Mouse (Mus musculus): ENCODE measurements at regions not wholly inside any gene's neighbourhood (a gene's known extent, or its start where the extent isn't known, plus 50 kb on each side); places are given as distances from the start of the nearest gene placed in this dataset.

DNA sequence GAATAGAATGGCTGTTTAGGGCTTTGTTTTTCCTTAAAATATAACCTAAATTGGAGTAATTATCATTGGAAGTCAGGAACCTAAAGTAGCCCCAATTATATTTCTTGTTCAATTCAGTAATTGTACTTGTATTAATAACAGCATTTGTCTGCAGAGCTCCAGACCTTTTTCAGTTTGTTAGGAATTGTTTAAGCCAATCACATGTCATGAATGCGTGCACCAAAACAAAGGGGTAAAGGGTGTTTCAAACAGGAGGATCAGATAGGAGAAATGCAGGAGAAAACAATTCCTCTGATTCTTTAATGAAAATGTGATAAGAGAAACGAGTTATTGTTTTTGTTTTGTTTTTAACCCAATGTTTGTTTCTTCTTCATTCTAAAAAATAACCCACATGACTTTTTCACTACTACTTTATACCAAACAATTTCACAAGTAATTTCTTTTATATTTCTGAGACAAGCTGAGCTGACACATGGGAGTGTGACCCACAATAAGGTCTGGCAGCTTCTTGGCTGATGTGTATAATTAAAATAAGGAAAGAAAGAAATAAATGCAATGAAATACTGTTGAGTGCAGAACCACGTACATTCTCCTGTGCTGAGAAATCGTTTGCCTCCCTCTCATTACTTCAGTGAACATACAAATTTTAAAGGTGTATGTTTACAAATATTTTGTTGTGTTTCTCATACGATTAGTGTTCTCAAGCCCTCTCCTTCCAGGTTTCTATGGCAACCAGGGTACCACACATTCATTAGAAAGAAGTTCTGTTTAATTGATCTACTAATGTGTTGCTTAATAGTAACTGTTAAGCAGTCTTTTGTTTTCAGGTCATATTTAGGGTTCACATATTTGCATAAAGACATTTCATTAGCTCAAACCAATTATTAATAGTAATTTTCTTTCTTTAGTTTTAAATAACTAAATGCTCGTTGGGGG lies 397.7 kb downstream of the Isl1 start:
- no peaks in the 10 kb centered on the region for H3K36me3 ChIP-seq (ENCODE audit: control insufficient read depth, insufficient read depth, low read length)
- no peak for ATAC-seq
- no peaks in the 10 kb centered on the region for H3K27me3 ChIP-seq (replicated peaks; ENCODE audit: control insufficient read depth, insufficient read depth, low read length)
- no peak overlapping the region for H3K27ac ChIP-seq (ENCODE audit: low read length)
- H3K4me1 ChIP-seq (ENCODE audit: control insufficient read depth, insufficient read depth, low read length): no peaks in the 10 kb centered on the region
- no peak overlapping the region for H3K9ac ChIP-seq (ENCODE audit: low read depth, low read length)
- WGBS: 72% methylated on average over 6 of the region's 6 CpGs
- no peak overlapping the region for H3K4me3 ChIP-seq (ENCODE audit: low read length)
- H3K4me2 ChIP-seq (ENCODE audit: low read depth, low read length): no peak overlapping the region
- no peaks in the 10 kb centered on the region for H3K9me3 ChIP-seq (ENCODE audit: control insufficient read depth, low read length)

DNA sequence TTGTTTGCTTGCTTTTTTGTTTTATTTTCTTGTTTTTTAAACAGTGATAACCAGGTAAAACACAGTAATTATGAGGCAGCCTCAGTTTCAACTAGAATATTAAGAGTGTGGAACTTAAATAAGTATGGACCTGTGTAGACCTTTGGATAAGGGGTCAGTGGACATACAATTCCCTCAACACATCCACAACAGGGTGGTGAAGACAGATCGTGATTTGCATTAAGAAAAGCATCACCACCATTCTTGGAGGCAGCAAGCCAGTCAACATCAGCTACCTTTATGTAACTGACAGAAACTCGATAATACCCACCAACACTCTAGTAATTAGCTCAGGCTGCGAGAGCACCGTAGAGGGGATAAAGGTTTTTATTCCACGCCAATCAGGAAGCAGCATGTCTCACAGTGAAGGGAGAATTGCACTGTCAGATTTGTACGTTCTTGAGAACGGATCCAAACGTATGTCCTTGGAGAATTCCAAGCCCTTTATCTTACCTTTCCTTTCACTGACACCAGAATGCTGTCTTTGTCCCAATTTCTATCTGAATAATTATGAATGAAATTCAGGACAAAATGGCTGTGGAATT lies 398.5 kb downstream of the Isl1 start:
- Histone ChIP-seq H3K4me1 (ENCODE audit: control insufficient read depth, insufficient read depth, low read length) (no peaks in the 10 kb centered on the region), H3K27me3 (replicated peaks; ENCODE audit: control insufficient read depth, insufficient read depth, low read length) (no peaks in the 10 kb centered on the region), H3K4me2 (ENCODE audit: low read depth, low read length) (no peak overlapping the region), H3K27ac (ENCODE audit: low read length) (no peak overlapping the region), H3K36me3 (ENCODE audit: control insufficient read depth, insufficient read depth, low read length) (no peaks in the 10 kb centered on the region), H3K4me3 (ENCODE audit: low read length) (no peak overlapping the region), H3K9me3 (ENCODE audit: control insufficient read depth, low read length) (no peaks in the 10 kb centered on the region), H3K9ac (ENCODE audit: low read depth, low read length) (no peak overlapping the region)
- 74% methylated on average over 8 of the region's 8 CpGs for WGBS
- no peak for ATAC-seq

DNA sequence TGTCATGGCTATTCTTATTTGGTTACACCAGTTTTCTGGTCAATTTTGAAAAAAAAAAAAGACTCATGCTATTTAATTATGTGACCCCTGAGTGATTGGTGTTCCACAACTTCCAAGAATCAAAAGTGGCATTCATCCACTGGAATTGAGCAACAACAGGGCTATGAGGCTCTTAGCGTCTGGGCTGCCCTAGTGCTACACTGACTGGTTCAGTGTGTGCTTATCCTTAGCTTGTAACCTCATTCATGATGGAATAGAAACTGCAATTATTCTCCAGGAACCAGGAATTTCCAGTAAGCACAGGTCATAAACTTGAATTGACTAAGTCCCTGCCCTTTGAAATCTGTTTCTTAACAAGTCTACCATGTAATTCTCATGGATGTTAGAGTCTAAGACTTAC lies 428.9 kb downstream of the Isl1 start:
- Histone ChIP-seq H3K4me1 (ENCODE audit: control insufficient read depth, insufficient read depth, low read length) (no peaks in the 10 kb centered on the region), H3K4me3 (ENCODE audit: low read length) (no peak overlapping the region), H3K9me3 (ENCODE audit: control insufficient read depth, low read length) (no peaks in the 10 kb centered on the region), H3K4me2 (ENCODE audit: low read depth, low read length) (no peak overlapping the region), H3K27me3 (replicated peaks; ENCODE audit: control insufficient read depth, insufficient read depth, low read length) (no peaks in the 10 kb centered on the region), H3K27ac (ENCODE audit: low read length) (no peak overlapping the region), H3K36me3 (ENCODE audit: control insufficient read depth, insufficient read depth, low read length) (no peaks in the 10 kb centered on the region), H3K9ac (ENCODE audit: low read depth, low read length) (no peak overlapping the region)
- no peak for ATAC-seq
- WGBS: 68% methylated on average over 1 of the region's 1 CpGs

- Histone ChIP-seq H3K36me3 (ENCODE audit: control insufficient read depth, insufficient read depth, low read length) (no peaks in the 10 kb centered on the region), H3K9me3 (ENCODE audit: control insufficient read depth, low read length) (no peaks in the 10 kb centered on the region), H3K27ac (ENCODE audit: low read length) (no peak overlapping the region), H3K27me3 (replicated peaks; ENCODE audit: control insufficient read depth, insufficient read depth, low read length) (no peaks in the 10 kb centered on the region), H3K4me1 (ENCODE audit: control insufficient read depth, insufficient read depth, low read length) (no peaks in the 10 kb centered on the region), H3K4me2 (ENCODE audit: low read depth, low read length) (no peak overlapping the region), H3K4me3 (ENCODE audit: low read length) (no peak overlapping the region), H3K9ac (ENCODE audit: low read depth, low read length) (no peak overlapping the region)
- WGBS: 28% methylated on average over 3 of the region's 3 CpGs
- no peak for ATAC-seq
Measured at GRCm38 (mm10) chr13:115860480-115860879, 449.0 kb downstream of the Isl1 start.

DNA sequence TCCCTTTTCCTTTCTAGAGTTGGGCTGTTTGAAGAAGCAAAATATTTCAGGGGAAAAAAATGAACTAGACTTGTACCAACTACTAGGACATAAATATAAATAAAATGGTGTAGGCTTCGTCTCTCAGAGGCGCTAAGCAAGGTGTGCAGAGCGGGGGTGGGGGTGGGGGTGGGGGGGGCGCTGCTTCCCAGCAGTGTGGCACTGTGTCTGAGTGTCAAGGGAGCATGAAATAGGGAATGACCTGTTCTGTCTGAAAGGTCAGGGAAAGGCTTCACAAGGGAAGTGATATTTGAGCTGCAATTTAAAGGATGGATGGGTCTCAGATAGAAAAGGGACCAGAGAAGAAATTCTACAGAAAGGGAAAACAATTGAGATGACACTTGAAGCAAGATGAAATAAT lies 452.9 kb downstream of the Isl1 start:
- whole genome bisulfite sequencing: 76% methylated on average over 4 of the region's 4 CpGs
- no peak for ATAC-seq
- H3K4me2 ChIP-seq (ENCODE audit: low read depth, low read length): no peak overlapping the region

DNA sequence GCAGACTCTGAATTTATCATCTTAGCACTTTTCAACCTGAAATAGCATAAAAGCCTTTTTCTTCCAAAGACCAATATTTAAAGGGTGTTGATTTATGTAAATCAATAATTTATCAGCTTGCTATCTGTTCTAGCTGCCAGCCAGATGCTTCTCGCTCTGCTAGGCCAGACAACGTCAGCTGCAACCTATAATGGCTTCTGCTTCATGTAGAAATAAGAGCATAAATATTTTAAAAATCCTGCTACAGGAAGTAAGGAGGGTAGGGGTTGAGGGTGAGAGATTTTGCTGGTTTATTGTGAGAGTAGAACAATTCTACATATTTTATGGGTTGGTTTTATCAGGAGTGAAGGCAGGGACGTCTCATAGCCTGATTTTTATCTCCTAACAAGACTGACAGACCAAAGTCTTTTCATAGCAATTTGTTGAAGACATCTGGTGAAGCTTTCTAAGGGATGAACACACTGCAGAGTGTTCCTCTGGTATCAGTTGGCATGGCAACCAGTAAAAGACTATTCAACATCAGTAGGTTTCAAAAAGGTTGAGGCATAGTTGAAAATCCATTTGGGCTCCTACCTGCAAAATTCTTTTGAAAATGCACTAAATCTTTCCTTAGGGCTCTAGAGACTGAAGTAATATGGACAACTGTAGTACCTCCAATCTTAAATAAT lies 456.7 kb downstream of the Isl1 start:
- Histone ChIP-seq H3K9me3 (ENCODE audit: control insufficient read depth, low read length) (no peaks in the 10 kb centered on the region), H3K4me2 (ENCODE audit: low read depth, low read length) (no peak overlapping the region), H3K27ac (ENCODE audit: low read length) (no peak overlapping the region), H3K27me3 (replicated peaks; ENCODE audit: control insufficient read depth, insufficient read depth, low read length) (no peaks in the 10 kb centered on the region), H3K9ac (ENCODE audit: low read depth, low read length) (no peak overlapping the region), H3K4me3 (ENCODE audit: low read length) (no peak overlapping the region), H3K4me1 (ENCODE audit: control insufficient read depth, insufficient read depth, low read length) (no peaks in the 10 kb centered on the region), H3K36me3 (ENCODE audit: control insufficient read depth, insufficient read depth, low read length) (no peaks in the 10 kb centered on the region)
- 32% methylated on average over 3 of the region's 3 CpGs for WGBS
- no peak for ATAC-seq

More for the DNA sequence above, 452.9 kb downstream of the Isl1 start:
- H3K4me3 ChIP-seq (ENCODE audit: low read length): no peak overlapping the region
- no peaks in the 10 kb centered on the region for H3K27me3 ChIP-seq (replicated peaks; ENCODE audit: control insufficient read depth, insufficient read depth, low read length)
- no peak overlapping the region for H3K9ac ChIP-seq (ENCODE audit: low read depth, low read length)
- H3K9me3 ChIP-seq (ENCODE audit: control insufficient read depth, low read length): no peaks in the 10 kb centered on the region
- H3K4me1 ChIP-seq (ENCODE audit: control insufficient read depth, insufficient read depth, low read length): no peaks in the 10 kb centered on the region
- no peak overlapping the region for H3K27ac ChIP-seq (ENCODE audit: low read length)
- no peaks in the 10 kb centered on the region for H3K36me3 ChIP-seq (ENCODE audit: control insufficient read depth, insufficient read depth, low read length)

DNA sequence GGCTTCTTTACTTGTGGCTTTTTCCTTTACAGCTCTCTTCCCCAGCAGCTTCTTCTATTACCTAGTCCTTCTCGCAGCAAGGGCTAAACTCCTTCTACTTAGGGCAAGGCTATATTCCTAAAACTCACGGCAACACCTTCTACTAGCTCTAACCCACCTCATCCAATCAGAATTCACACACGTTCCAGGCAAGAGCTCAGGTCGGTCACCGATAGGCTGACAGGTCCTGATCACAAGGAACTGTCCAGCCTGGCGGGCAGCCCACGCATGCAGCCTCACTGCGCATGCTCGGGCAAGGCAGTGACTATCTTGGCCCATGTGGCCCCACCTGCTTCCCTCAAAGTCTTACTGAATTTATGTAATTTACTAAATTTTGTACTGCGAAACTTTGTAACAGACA lies 466.4 kb downstream of the Isl1 start:
- no peak for ATAC-seq
- H3K27ac ChIP-seq (ENCODE audit: low read length): no peak overlapping the region
- H3K4me3 ChIP-seq (ENCODE audit: low read length): no peak overlapping the region
- no peak overlapping the region for H3K9ac ChIP-seq (ENCODE audit: low read depth, low read length)
- H3K4me1 ChIP-seq (ENCODE audit: control insufficient read depth, insufficient read depth, low read length): no peaks in the 10 kb centered on the region
- 62% methylated on average over 10 of the region's 10 CpGs for WGBS
- H3K36me3 ChIP-seq (ENCODE audit: control insufficient read depth, insufficient read depth, low read length): no peaks in the 10 kb centered on the region
- no peaks in the 10 kb centered on the region for H3K27me3 ChIP-seq (replicated peaks; ENCODE audit: control insufficient read depth, insufficient read depth, low read length)
- no peak overlapping the region for H3K4me2 ChIP-seq (ENCODE audit: low read depth, low read length)
- no peaks in the 10 kb centered on the region for H3K9me3 ChIP-seq (ENCODE audit: control insufficient read depth, low read length)

- Histone ChIP-seq H3K27ac (ENCODE audit: low read length) (no peak overlapping the region), H3K9ac (ENCODE audit: low read depth, low read length) (no peak overlapping the region), H3K4me1 (ENCODE audit: control insufficient read depth, insufficient read depth, low read length) (no peaks in the 10 kb centered on the region), H3K9me3 (ENCODE audit: control insufficient read depth, low read length) (no peaks in the 10 kb centered on the region), H3K36me3 (ENCODE audit: control insufficient read depth, insufficient read depth, low read length) (no peaks in the 10 kb centered on the region), H3K27me3 (replicated peaks; ENCODE audit: control insufficient read depth, insufficient read depth, low read length) (no peaks in the 10 kb centered on the region), H3K4me3 (ENCODE audit: low read length) (no peak overlapping the region), H3K4me2 (ENCODE audit: low read depth, low read length) (no peak overlapping the region)
- no peak for ATAC-seq
- WGBS: 50% methylated on average over 6 of the region's 6 CpGs
Measured at GRCm38 (mm10) chr13:115836203-115836768, 473.2 kb downstream of the Isl1 start.

DNA sequence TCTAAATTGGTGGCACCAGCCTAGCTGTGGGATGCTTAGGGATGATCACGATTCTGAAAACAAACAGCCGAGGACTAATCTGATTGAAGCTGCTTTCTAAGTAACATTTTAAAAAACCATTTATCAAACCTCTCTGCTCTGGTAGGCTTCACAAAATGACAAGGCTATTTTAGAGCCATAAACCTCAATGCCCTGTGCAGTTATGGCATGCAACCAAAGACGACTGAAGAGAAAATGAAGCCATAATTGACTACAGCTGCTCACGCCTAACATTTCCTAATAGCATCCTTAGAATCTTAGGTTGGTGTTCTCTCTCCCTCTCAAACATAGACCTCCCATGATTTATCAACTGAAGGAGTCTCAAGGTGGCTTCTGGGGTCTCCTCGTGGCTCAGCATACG lies 484.3 kb downstream of the Isl1 start:
- no peak overlapping the region for H3K27ac ChIP-seq (ENCODE audit: low read length)
- ATAC-seq: no peak
- 64% methylated on average over 6 of the region's 6 CpGs for WGBS

More for the DNA sequence above, 484.3 kb downstream of the Isl1 start:
- no peak overlapping the region for H3K4me2 ChIP-seq (ENCODE audit: low read depth, low read length)
- H3K9ac ChIP-seq (ENCODE audit: low read depth, low read length): no peak overlapping the region
- H3K36me3 ChIP-seq (ENCODE audit: control insufficient read depth, insufficient read depth, low read length): no peaks in the 10 kb centered on the region
- no peak overlapping the region for H3K4me3 ChIP-seq (ENCODE audit: low read length)
- H3K4me1 ChIP-seq (ENCODE audit: control insufficient read depth, insufficient read depth, low read length): no peaks in the 10 kb centered on the region
- no peaks in the 10 kb centered on the region for H3K27me3 ChIP-seq (replicated peaks; ENCODE audit: control insufficient read depth, insufficient read depth, low read length)
- no peaks in the 10 kb centered on the region for H3K9me3 ChIP-seq (ENCODE audit: control insufficient read depth, low read length)

Data from intestine, embryonic 16.5 days (tissue).